Mouse (Mus musculus) forebrain, postnatal 0 days (tissue): ENCODE results near the gene Asic2. TPM values are rescaled to one million over a fixed set of nuclear protein-coding genes. Genes with fewer than 3 reads are reported as not detected.

Source experiments
- ATAC-seq: fragments of 200-750 bp; cut with Nextera tagmentation; 2 replicates; pipeline ENCODE4 v1.8.0; 2017; ENCODE audit warnings: mild to moderate bottlenecking, moderate library complexity
- DNase-seq: peaks from one replicate; pipeline ENCODE4 v3.0.0-alpha.2; 2015
- H3K27ac ChIP-seq: fragments of 300-500 bp; sonication (generic); 2 replicates; pipeline ENCODE4 v1.5.1; 2014; ENCODE audit warnings: low read depth, mild to moderate bottlenecking, antibody characterized with exemption, low read length, moderate library complexity, mixed read lengths
- H3K27me3 ChIP-seq: fragments of 300-500 bp; sonication (generic); 2 replicates; pipeline ENCODE4 v1.6.1; 2014; ENCODE audit warnings: mild to moderate bottlenecking, low read length, mixed read lengths; ENCODE audit not compliant: insufficient read depth
- H3K36me3 ChIP-seq: fragments of 300-500 bp; sonication (generic); 2 replicates; pipeline ENCODE4 v1.6.1; 2014; ENCODE audit warnings: mild to moderate bottlenecking, moderate library complexity; ENCODE audit not compliant: insufficient read depth
- H3K4me1 ChIP-seq: fragments of 300-500 bp; sonication (generic); 2 replicates; pipeline ENCODE4 v1.6.1; 2014; ENCODE audit warnings: antibody characterized with exemption; ENCODE audit not compliant: insufficient read depth
- H3K4me2 ChIP-seq: fragments of 300-500 bp; sonication (generic); 2 replicates; pipeline ENCODE4 v1.6.1; 2014; ENCODE audit warnings: low read depth, mild to moderate bottlenecking, moderate library complexity
- H3K4me3 ChIP-seq: fragments of 300-500 bp; sonication (generic); 2 replicates; pipeline ENCODE4 v1.5.1; 2014; ENCODE audit warnings: low read depth, low read length, mixed read lengths
- H3K9ac ChIP-seq: fragments of 300-500 bp; sonication (generic); 2 replicates; pipeline ENCODE4 v1.6.1; 2014; ENCODE audit warnings: mild to moderate bottlenecking
- H3K9me3 ChIP-seq: fragments of 300-500 bp; sonication (generic); 2 replicates; pipeline ENCODE4 v1.6.1; 2016; ENCODE audit warnings: low read length
- CTCF ChIP-seq: sonication (generic); IDR thresholded peaks from 2 replicates; pipeline ENCODE4 v1.5.1; 2016; ENCODE audit warnings: antibody characterized with exemption, control low read depth, low read depth
- WGBS: fragments of 180-500 bp; shearing (Covaris S2); extraction: QIAGEN DNeasy Blood & Tissue Kit; methylation state at CpG from one replicate; pipeline ENCODE4 v1.1.7; 2014; 5-methylcytosine and 5-hydroxymethylcytosine counted together
- polyA plus RNA-seq: library from polyadenylated mRNA; unstranded; fragments of >200 nt; fragmentation: Nextera tagmentation; extraction: Ambion mirVana; gene quantifications from 2 replicates; pipeline ENCODE4 v1.2.1, GENCODE M21; 2015
- total RNA-seq: library from RNA; depleted of rRNA; stranded (reverse); fragments of >200 nt; gene quantifications from 2 replicates; pipeline ENCODE4 v1.2.3, GENCODE M21; 2014

Gene Asic2
- total and polyA plus RNA-seq, 2 experiments from 2014 or later: 15.5 to 37.2 TPM

GRCm38 (mm10) chr11:81926393-81926792, 41.9 kb downstream of the Asic2 start:
- Histone ChIP-seq H3K4me2 (no peak overlapping the region), H3K27ac (no peak overlapping the region), H3K36me3 (no peaks in the 10 kb centered on the region), H3K9me3 (no peaks in the 10 kb centered on the region), H3K9ac (no peak overlapping the region), H3K4me1 (no peaks in the 10 kb centered on the region), H3K4me3 (no peak overlapping the region), H3K27me3 (no peaks in the 10 kb centered on the region)
- ATAC-seq: no peak
- TF ChIP-seq CTCF: no peak
- DNase-seq: no peak

GRCm38 (mm10) chr11:81923626-81924025, 44.6 kb downstream of the Asic2 start:
- Histone ChIP-seq H3K4me1 (no peaks in the 10 kb centered on the region), H3K36me3 (no peaks in the 10 kb centered on the region), H3K27ac (no peak overlapping the region), H3K27me3 (no peaks in the 10 kb centered on the region), H3K9me3 (no peaks in the 10 kb centered on the region), H3K4me3 (no peak overlapping the region), H3K9ac (no peak overlapping the region), H3K4me2 (no peak overlapping the region)
- WGBS: 95% methylated on average over 4 of the region's 4 CpGs
- ATAC-seq (no peak), DNase-seq (no peak)
- no peak for TF ChIP-seq CTCF

GRCm38 (mm10) chr11:81923096-81923495, 45.2 kb downstream of the Asic2 start:
- ATAC-seq (no peak), DNase-seq (no peak)
- Histone ChIP-seq H3K4me2 (no peak overlapping the region), H3K27ac (no peak overlapping the region), H3K9ac (no peak overlapping the region), H3K27me3 (no peaks in the 10 kb centered on the region), H3K4me3 (no peak overlapping the region), H3K36me3 (no peaks in the 10 kb centered on the region), H3K9me3 (no peaks in the 10 kb centered on the region), H3K4me1 (no peaks in the 10 kb centered on the region)
- TF ChIP-seq CTCF: no peak
- 86% methylated on average over 2 of the region's 2 CpGs for WGBS

- TF ChIP-seq CTCF: no peak
- Histone ChIP-seq H3K4me2 (no peak overlapping the region), H3K27ac (no peak overlapping the region), H3K9me3 (no peaks in the 10 kb centered on the region), H3K36me3 (no peaks in the 10 kb centered on the region), H3K4me3 (no peak overlapping the region), H3K4me1 (peaks cover 4% of the 10 kb centered on the region; the same call in 1 of the 2 replicates), H3K27me3 (no peaks in the 10 kb centered on the region), H3K9ac (no peak overlapping the region)
- peak; percentile 40; the same call in 1 of the 2 replicates for ATAC-seq
- peak; percentile 7 for DNase-seq
- 21% methylated on average over 6 of the region's 6 CpGs for WGBS
Measured at GRCm38 (mm10) chr11:81915501-81915900, 52.8 kb downstream of the Asic2 start.

GRCm38 (mm10) chr11:81913071-81913470, 55.2 kb downstream of the Asic2 start:
- peaks cover 4% of the 10 kb centered on the region; the same call in 1 of the 2 replicates for H3K4me1 ChIP-seq
- no peak overlapping the region for H3K27ac ChIP-seq
- no peaks in the 10 kb centered on the region for H3K9me3 ChIP-seq
- no peaks in the 10 kb centered on the region for H3K27me3 ChIP-seq
- no peak for ATAC-seq
- no peaks in the 10 kb centered on the region for H3K36me3 ChIP-seq
- H3K4me3 ChIP-seq: no peak overlapping the region
- no peak for TF ChIP-seq CTCF
- 91% methylated on average over 4 of the region's 4 CpGs for WGBS
- no peak for DNase-seq
- H3K9ac ChIP-seq: no peak overlapping the region
- H3K4me2 ChIP-seq: no peak overlapping the region

- Histone ChIP-seq H3K9ac (no peak overlapping the region), H3K4me2 (no peak overlapping the region), H3K27me3 (no peaks in the 10 kb centered on the region), H3K36me3 (no peaks in the 10 kb centered on the region), H3K4me3 (no peak overlapping the region), H3K4me1 (no peaks in the 10 kb centered on the region), H3K9me3 (no peaks in the 10 kb centered on the region), H3K27ac (no peak overlapping the region)
- no peak for DNase-seq
- 80% methylated on average over 5 of the region's 5 CpGs for WGBS
- no peak for TF ChIP-seq CTCF
- ATAC-seq: no peak
Measured at GRCm38 (mm10) chr11:81909397-81909894, 58.8 kb downstream of the Asic2 start.

GRCm38 (mm10) chr11:81908760-81909159, 59.5 kb downstream of the Asic2 start:
- WGBS: 82% methylated on average over 1 of the region's 1 CpGs
- H3K27ac ChIP-seq: no peak overlapping the region

More at GRCm38 (mm10) chr11:81908760-81909159, 59.5 kb downstream of the Asic2 start:
- DNase-seq (no peak), ATAC-seq (no peak)
- no peak overlapping the region for H3K9ac ChIP-seq
- no peaks in the 10 kb centered on the region for H3K4me1 ChIP-seq
- no peak overlapping the region for H3K4me2 ChIP-seq
- H3K9me3 ChIP-seq: no peaks in the 10 kb centered on the region
- no peaks in the 10 kb centered on the region for H3K27me3 ChIP-seq
- no peak for TF ChIP-seq CTCF
- H3K4me3 ChIP-seq: no peak overlapping the region
- no peaks in the 10 kb centered on the region for H3K36me3 ChIP-seq
